Mouse (Mus musculus): ENCODE measurements around the gene Errfi1. TPM values are rescaled to one million over a fixed set of nuclear protein-coding genes. Genes with fewer than 3 reads are reported as not detected.
"Not testable (repeated sequence)": the region's sequence is repeated elsewhere in the genome, so short reads cannot be mapped to it uniquely, and the experiment has no call there.

Gene Errfi1
- total and polyA plus RNA-seq, 2 experiments: 259 to 661 TPM

DNA sequence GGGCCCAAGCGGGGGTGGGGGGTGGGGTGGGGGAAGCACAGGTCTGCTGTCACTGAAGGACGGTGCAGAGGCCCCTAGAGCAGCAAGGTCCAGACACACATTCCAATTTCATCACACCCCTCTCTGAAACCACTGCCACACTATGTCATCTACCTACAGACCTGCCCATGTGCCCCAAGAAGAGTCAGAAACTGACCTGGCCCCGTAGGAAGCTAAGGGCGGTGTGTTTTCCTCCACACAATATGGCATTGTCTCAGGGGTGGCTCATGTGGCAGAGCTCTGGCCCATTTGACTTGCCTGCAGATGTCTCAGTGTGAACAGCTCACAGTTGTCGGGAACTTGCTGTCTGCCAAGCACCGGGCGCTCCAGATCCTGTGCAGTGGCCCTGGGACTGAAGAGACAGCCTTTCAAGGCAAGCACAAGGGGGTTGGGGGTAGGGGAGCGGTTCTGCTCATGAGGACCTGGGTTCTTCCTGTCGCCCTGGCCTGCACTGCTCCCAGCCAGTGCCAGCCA lies 18.5 kb downstream of the Errfi1 start:
- no peaks in the 10 kb centered on the region for H3K79me2 ChIP-seq (ENCODE audit: control insufficient read depth, insufficient read depth, low read length)
- WGBS: 19% methylated on average over 9 of the region's 9 CpGs
- peak; percentile 98 for DNase-seq (ENCODE audit: extremely low read depth, low read depth, low spot score)
- TF ChIP-seq POLR2A (IDR thresholded peaks at IDR 0.05; ENCODE audit: extremely low read depth, insufficient read depth, low read length): no peak; the same call in 1 of the 2 replicates
- no peak for TF ChIP-seq CTCF (IDR thresholded peaks at IDR 0.05; ENCODE audit: low read depth, low read length)
- peaks cover 12% of the 10 kb centered on the region for H3K36me3 ChIP-seq (ENCODE audit: control insufficient read depth, insufficient read depth, low read length)
- H3K4me1 ChIP-seq (ENCODE audit: control insufficient read depth, insufficient read depth, low read length): no peaks in the 10 kb centered on the region
- no peak overlapping the region for H3K9ac ChIP-seq (ENCODE audit: low read depth, low read length)
- H3K27ac ChIP-seq (replicated peaks; ENCODE audit: insufficient read depth, low read depth, low read length): peak overlapping the region; percentile 35
- no peaks in the 10 kb centered on the region for H3K27me3 ChIP-seq (ENCODE audit: control insufficient read depth, insufficient read depth, low read length)
- no peak overlapping the region for H3K4me3 ChIP-seq (ENCODE audit: insufficient read depth, low read depth, low read length)

DNA sequence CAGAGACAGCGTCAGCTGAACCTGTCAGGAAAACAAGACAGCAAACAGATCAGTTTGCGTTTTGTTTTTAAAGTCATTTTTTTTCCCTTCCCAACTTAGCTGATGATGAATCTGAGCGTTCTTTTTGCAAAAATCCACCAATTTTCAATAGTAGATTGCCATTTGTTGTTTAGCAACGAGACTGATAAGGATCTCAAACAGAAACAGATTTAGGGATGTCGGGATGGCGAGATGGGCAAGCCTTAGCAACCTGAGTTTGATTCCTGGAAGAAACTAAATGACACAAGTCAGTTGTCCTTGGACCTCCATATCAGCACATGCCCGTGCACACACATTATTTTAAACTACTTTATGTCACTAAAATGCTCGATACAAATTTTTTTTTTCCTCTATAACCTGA lies 19.0 kb downstream of the Errfi1 start:
- Histone ChIP-seq H3K27me3 (ENCODE audit: control insufficient read depth, insufficient read depth, low read length) (no peaks in the 10 kb centered on the region), H3K79me2 (ENCODE audit: control insufficient read depth, insufficient read depth, low read length) (no peaks in the 10 kb centered on the region), H3K36me3 (ENCODE audit: control insufficient read depth, insufficient read depth, low read length) (peaks cover 7% of the 10 kb centered on the region; the same call in 1 of the 2 replicates), H3K9ac (ENCODE audit: low read depth, low read length) (no peak overlapping the region), H3K27ac (replicated peaks; ENCODE audit: insufficient read depth, low read depth, low read length) (peak overlapping the region; percentile 35), H3K4me3 (ENCODE audit: insufficient read depth, low read depth, low read length) (no peak overlapping the region), H3K4me1 (ENCODE audit: control insufficient read depth, insufficient read depth, low read length) (no peaks in the 10 kb centered on the region)
- 23% methylated on average over 8 of the region's 8 CpGs for WGBS
- no peak for TF ChIP-seq POLR2A (IDR thresholded peaks at IDR 0.05; ENCODE audit: extremely low read depth, insufficient read depth, low read length)
- no peak for TF ChIP-seq CTCF (IDR thresholded peaks at IDR 0.05; ENCODE audit: low read depth, low read length)
- peak; percentile 94 for DNase-seq (ENCODE audit: extremely low read depth, low read depth, low spot score)

DNA sequence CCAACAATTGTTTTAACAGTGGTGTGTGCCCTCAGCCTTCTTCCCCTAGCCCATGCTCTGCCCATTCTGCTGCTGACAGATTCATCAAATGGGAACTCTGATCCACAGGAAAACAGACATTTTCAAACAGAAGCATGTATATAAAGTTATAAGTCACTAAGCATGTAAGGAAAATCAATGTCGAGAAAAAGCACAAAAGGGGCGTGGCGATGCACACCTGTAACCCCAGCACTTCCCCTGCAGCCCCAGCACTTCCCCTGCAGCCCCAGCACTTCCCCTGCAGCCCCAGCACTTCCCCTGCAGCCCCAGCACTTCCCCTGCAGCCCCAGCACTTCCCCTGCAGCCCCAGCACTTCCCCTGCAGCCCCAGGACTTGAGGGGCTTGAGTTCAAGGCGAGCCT lies 20.7 kb downstream of the Errfi1 start:
- not testable (repeated sequence) for H3K4me3 ChIP-seq (ENCODE audit: insufficient read depth, low read depth, low read length); H3K79me2 ChIP-seq (ENCODE audit: control insufficient read depth, insufficient read depth, low read length); H3K27me3 ChIP-seq (ENCODE audit: control insufficient read depth, insufficient read depth, low read length); H3K4me1 ChIP-seq (ENCODE audit: control insufficient read depth, insufficient read depth, low read length); H3K36me3 ChIP-seq (ENCODE audit: control insufficient read depth, insufficient read depth, low read length); H3K9ac ChIP-seq (ENCODE audit: low read depth, low read length); H3K27ac ChIP-seq (replicated peaks; ENCODE audit: insufficient read depth, low read depth, low read length)
- WGBS: 55% methylated on average over 4 of the region's 4 CpGs
- DNase-seq (ENCODE audit: extremely low read depth, low read depth, low spot score): peak; percentile 51

DNA sequence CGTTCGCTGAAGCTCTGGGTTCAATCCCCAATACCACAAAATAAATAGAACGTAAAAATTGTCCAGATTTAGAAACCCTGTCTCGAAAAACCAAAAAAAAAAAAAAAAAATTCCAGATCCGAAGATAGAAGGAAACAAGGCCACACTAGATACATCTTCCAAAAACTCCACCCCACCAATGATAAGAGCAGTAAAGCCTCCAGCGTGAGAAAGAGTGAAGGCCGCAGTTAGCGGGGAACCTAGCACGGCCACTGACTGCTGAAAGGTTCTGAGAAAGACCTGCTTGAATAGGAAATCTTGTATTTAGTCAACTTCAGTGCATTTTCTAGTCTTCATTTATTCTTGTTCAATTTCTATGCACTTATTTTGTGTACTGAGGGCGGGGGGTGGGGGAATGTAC lies 21.7 kb downstream of the Errfi1 start:
- WGBS: 42% methylated on average over 10 of the region's 10 CpGs
- no peak overlapping the region for H3K4me3 ChIP-seq (ENCODE audit: insufficient read depth, low read depth, low read length)
- no peaks in the 10 kb centered on the region for H3K36me3 ChIP-seq (ENCODE audit: control insufficient read depth, insufficient read depth, low read length)
- no peak overlapping the region for H3K27ac ChIP-seq (replicated peaks; ENCODE audit: insufficient read depth, low read depth, low read length)
- DNase-seq (ENCODE audit: extremely low read depth, low read depth, low spot score): no peak
- H3K79me2 ChIP-seq (ENCODE audit: control insufficient read depth, insufficient read depth, low read length): no peaks in the 10 kb centered on the region
- 0 out of 2 replicates have a peak, but pooled peaks cover 2% of the 10 kb centered on the region for H3K27me3 ChIP-seq (ENCODE audit: control insufficient read depth, insufficient read depth, low read length)
- no peak overlapping the region for H3K9ac ChIP-seq (ENCODE audit: low read depth, low read length)
- H3K4me1 ChIP-seq (ENCODE audit: control insufficient read depth, insufficient read depth, low read length): no peaks in the 10 kb centered on the region
- TF ChIP-seq CTCF (IDR thresholded peaks at IDR 0.05; ENCODE audit: low read depth, low read length) (no peak), POLR2A (IDR thresholded peaks at IDR 0.05; ENCODE audit: extremely low read depth, insufficient read depth, low read length) (no peak)

- H3K4me1 ChIP-seq (ENCODE audit: control insufficient read depth, insufficient read depth, low read length): no peaks in the 10 kb centered on the region
- no peaks in the 10 kb centered on the region for H3K36me3 ChIP-seq (ENCODE audit: control insufficient read depth, insufficient read depth, low read length)
- H3K27me3 ChIP-seq (ENCODE audit: control insufficient read depth, insufficient read depth, low read length): 0 out of 2 replicates have a peak, but pooled peaks cover 2% of the 10 kb centered on the region
- H3K9ac ChIP-seq (ENCODE audit: low read depth, low read length): no peak overlapping the region
- no peak for TF ChIP-seq CTCF (IDR thresholded peaks at IDR 0.05; ENCODE audit: low read depth, low read length)
- TF ChIP-seq POLR2A (IDR thresholded peaks at IDR 0.05; ENCODE audit: extremely low read depth, insufficient read depth, low read length): no peak
- 96% methylated on average over 22 of the region's 22 CpGs for WGBS
- no peak overlapping the region for H3K4me3 ChIP-seq (ENCODE audit: insufficient read depth, low read depth, low read length)
- no peaks in the 10 kb centered on the region for H3K79me2 ChIP-seq (ENCODE audit: control insufficient read depth, insufficient read depth, low read length)
- H3K27ac ChIP-seq (replicated peaks; ENCODE audit: insufficient read depth, low read depth, low read length): no peak overlapping the region
- DNase-seq (ENCODE audit: extremely low read depth, low read depth, low spot score): no peak
Observed at GRCm38 (mm10) chr4:150879631-150880030, 25.9 kb downstream of the Errfi1 start.

- H3K36me3 ChIP-seq (ENCODE audit: control insufficient read depth, insufficient read depth, low read length): no peaks in the 10 kb centered on the region
- H3K79me2 ChIP-seq (ENCODE audit: control insufficient read depth, insufficient read depth, low read length): no peaks in the 10 kb centered on the region
- DNase-seq (ENCODE audit: extremely low read depth, low read depth, low spot score): no peak
- 97% methylated on average over 5 of the region's 5 CpGs for WGBS
- H3K27me3 ChIP-seq (ENCODE audit: control insufficient read depth, insufficient read depth, low read length): 0 out of 2 replicates have a peak, but pooled peaks cover 2% of the 10 kb centered on the region
- no peaks in the 10 kb centered on the region for H3K4me1 ChIP-seq (ENCODE audit: control insufficient read depth, insufficient read depth, low read length)
- H3K9ac ChIP-seq (ENCODE audit: low read depth, low read length): no peak overlapping the region
- TF ChIP-seq POLR2A (IDR thresholded peaks at IDR 0.05; ENCODE audit: extremely low read depth, insufficient read depth, low read length): no peak
- no peak for TF ChIP-seq CTCF (IDR thresholded peaks at IDR 0.05; ENCODE audit: low read depth, low read length)
- no peak overlapping the region for H3K27ac ChIP-seq (replicated peaks; ENCODE audit: insufficient read depth, low read depth, low read length)
- no peak overlapping the region for H3K4me3 ChIP-seq (ENCODE audit: insufficient read depth, low read depth, low read length)
Observed at GRCm38 (mm10) chr4:150880364-150880763, 26.6 kb downstream of the Errfi1 start.
